Mouse (Mus musculus): ENCODE measurements around the gene Ankmy2.

DNA sequence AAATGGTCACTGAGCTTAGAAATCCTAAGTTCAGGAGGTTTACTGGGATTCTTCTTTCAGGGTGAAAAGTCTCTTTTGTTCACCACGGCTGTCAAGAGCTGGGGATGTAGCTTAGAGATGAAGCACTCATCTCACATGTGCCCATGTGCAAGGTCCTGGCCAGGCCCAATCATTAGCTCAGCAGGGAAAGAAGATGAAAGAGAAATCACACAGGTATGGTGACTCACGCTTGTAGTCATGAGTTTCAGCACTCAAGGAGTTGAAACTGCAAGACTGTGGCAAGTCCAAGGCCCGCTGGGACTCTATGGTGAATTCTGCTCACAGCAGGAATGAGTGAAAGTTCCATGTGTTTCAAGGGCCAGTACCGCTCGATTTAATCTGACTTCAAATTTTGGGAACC, 22.8 kb upstream of the Ankmy2 start:
- TF ChIP-seq POLR2A (IDR thresholded peaks at IDR 0.05; ENCODE audit: control insufficient read depth, extremely low read depth, insufficient read depth, low read length, poor library complexity) (no peak), CTCF (IDR thresholded peaks at IDR 0.05; ENCODE audit: borderline replicate concordance, control insufficient read depth, extremely low read depth, insufficient read depth, low read length, poor library complexity) (no peak)
